Mouse (Mus musculus): ENCODE data around the gene Mas1.

DNA sequence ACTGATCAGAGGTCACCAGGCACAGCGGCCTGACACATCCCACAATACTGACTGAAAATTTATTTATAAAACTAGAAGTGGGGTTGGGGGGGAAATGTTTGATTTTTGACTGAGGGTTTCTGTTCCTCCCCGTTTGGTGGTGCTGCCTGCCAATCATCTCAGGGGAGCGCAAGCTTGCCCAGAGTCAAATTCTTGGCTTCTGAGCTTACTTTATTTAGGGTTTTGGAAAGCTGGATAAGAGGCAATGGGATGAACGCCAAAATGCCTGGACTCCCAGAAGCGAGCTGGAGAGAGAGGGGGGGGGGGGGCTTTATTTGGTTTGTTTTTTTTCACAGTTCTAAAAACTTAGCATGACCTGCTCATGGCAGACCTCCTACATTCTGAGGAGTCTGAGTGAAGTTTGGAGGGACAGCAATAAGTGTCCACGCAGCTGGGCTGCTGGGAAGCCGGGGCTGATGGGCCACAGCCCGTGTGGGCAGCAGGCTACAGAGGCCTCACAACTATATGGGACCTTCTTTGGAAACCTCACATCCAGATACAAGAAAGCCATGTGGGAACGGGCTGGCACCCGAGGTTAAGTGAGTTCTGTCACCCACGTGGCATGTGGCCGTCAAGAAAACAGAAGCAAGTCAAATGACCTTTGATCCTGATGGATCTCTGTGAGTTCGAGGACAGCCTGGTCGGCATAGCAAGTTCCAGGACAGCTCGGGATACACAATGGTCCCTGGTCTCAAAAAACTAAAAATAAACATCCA, 19.3 kb upstream of the Mas1 start:
- no peak for TF ChIP-seq ZNF384 (IDR thresholded peaks at IDR 0.05; ENCODE audit: low read depth, low read length)
- TF ChIP-seq HCFC1 (IDR thresholded peaks at IDR 0.05; ENCODE audit: borderline replicate concordance, insufficient read depth, low read length): no peak
